Mouse (Mus musculus) MEL-GATA-1-ER (cell line): ENCODE results near the gene Scamp4.
A peak's percentile ranks its signal among the peaks of the same experiment; 100 is the strongest.

Experiments
- DNase-seq: peaks from one replicate; pipeline ENCODE4 v3.0.0-alpha.2; 2012; ENCODE audit warnings: low read depth; ENCODE audit errors: extremely low read depth

Scamp4 gene

DNA sequence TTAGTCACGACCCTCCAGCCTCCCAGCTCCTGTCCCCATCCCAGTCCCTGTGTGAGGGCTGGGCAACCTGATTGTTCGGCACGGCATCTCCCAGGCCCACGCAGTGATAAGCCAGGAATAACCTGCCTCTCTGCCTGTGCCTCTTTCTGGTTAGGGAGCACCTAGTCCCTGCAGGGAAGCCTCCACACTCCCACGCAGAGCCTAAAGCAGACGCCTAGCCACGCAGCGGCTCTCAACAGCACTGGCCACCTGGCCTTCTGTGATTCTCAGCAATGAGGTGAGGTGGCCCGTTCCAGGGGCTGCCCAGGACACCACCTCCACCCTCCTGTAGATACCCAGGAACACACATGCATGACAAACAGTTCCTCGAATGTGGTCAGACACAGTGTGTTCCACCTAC is 47.7 kb downstream of the Scamp4 start:
- no peak for DNase-seq

DNA sequence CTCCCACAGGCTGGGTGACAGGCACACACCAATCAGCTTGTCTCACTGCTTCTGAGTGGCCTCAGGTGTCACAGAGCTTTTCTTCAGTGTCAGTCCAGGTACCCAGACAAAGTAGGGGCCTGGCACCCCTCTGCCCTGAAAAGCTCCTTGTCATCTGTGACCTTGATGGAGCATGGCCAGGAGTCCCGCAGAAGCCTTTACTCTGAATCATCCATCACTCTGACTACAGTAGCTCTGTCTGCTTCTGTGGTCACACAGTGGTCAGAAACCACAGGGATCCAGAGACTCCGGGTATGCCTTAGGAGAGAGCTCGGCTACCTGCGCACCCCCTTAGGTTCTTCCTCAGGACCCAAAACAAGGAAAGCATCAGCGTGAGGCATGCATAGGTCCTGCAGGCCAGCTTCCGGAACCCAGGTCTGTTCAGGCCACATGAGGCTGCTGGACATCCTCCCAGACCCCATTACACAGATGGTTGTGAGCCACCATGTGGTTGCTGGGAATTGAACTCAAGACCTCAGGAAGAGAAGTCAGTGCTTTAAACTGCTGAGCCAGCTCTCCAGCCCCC is 50.6 kb downstream of the Scamp4 start:
- DNase-seq: no peak

DNA sequence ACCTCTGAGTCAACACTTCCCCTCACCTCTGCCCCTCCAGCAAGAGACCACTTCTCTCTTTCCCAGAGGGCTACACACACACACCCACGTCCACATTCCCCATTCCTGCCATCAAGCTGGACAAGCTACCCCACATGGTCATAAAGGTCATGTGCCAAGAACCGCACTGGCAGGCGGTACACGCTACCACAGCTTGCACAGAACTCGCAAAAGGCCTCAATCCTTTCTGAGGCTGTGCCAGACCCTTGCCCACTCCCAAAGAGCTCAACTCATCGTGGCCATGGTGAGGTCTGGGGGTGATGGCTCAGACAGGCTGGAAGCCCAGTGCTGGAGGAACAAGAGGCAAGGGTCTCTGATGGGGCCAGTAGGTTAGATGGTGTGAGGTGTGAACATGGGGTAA is 52.2 kb downstream of the Scamp4 start:
- no peak for DNase-seq

DNA sequence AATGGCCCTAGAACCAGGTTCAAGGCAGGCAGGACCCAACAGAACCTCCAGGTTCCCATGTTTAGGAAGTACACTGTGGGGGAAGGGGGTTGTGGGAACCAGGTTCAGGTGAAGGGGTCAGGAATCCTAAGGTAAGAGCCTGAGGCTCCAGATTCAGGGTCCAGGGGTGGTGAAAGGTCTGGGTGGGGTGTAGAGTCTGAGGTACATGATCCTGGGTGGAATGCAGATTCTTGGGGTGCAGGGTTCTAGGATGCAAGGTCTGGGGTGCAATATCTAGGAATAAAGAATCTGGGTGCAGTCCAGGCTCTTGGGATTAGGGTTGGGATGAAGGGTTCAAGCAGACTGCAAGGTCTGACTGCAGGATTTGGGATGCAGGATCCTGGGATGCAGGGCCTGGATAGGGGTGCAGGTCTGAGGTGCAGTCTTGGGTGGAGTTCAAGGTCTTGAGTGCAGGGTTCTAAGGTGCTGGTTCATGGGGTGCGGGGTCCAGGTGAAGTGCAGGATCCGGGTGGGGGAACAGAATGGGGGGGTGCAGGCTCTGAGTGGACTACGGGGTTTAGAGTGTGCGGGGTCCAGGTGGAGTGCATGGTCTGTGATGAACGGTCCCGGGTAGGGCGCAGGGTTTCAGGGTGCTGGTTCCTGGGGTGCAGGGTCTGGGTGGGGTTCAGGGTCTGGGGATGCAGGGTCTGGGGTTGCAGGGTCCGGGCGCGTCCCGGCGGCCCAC is 52.9 kb downstream of the Scamp4 start:
- DNase-seq: no peak

DNA sequence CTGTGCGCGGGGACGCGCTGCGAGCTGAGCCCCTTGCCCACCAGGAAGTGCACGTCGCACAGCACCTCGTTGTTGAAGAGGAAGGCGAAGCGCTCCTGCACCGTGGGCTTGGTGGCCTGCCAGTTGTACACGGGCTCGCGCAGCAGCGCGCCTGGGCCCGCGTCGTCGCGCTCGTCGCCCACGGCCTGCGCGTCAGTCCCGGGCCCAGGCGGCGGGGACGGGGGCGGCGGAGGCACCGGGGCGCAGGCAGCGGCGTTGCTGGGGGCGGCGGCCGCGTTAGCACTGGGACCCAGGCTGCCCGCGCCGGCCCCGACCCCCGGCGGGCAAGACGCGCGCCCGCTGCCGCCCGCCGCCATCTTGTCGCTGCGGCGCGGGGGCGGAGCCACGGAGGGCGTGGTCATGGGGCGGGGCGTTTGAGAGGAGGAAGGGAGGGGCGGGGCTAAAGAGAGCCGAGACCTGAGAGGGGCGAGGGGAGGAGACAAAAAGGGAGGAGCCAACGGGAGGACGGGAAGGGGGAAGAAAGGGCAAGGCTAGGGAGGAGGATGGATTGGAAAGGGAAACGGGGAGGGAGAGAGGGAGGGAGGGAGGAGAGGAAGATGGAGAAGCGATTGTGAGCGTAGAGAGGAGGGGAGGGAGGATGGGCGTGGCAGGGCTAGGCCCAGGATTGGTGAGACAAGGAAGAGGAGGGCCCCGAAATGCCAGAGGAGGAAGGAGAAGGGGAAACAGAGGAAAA is 53.6 kb downstream of the Scamp4 start:
- DNase-seq: peak; percentile 94

DNA sequence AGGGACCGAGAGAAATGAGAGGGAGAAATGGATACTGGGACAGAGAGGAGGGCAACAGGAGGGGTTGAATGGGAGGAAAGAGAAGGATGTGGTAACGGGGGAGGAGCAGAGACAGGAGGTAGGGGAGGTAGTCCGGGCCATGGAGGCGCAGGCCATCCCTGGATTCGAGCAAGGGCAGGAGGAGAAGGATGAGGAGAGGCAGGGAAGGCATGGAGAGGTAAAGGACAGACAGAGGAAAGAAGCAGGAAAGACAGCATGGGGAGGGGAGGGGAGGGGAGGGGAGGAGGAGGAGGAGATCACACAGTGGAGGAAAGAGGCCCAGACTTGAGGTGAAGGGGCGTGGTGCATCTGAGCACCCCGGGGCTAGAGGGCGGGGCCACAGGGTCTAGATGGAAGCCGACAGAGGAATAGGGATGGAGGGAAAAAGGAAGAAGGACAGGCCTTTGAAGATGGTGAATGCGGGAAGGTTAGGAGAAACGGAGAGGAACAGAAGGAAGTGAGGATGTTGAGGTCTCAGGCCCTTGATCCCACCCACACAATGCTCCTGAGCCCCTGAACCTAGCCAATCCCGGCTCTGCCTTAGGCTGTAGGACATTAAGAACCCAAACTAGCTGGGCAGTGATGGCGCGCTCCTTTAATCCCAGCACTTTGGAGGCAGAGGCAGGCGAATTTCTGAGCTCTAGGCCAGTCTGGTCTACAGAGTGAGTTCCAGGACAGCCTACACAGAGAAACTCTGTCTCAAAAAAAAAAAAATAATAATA is 54.4 kb downstream of the Scamp4 start, which contains the start of gene Btbd2:
Btbd2 (minus strand) TSS at position 209 of the 761 bp plus-strand sequence.
- no peak for DNase-seq

DNA sequence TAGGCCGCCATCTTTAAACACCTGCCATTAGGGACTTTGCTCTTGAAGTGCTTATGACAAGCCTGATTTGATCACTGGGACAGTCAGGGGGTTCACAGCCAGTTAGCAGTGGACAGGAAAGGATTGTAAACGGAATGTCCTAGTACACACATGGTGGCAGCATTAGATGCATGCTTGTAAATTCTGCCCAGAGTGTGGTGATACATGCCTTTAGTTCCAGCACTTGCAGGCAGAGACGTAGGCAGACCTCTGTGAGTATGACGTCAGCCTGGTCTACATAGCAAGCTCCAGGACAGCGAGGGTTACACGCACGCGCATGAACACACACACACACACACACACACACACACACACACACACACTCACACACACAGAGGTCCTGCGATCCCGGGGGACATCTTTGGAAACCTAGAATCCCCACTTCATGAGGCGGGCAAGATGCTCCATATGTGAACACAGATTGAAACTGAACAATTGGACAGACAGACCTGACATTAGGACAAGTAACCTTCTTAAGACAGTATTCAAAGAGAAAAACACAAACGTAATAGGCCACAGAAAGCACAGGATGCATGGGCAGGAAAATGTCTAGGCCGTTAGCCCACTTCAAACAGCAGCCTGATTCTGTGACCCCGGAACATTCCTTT is 55.6 kb downstream of the Scamp4 start:
- DNase-seq: peak; percentile 38

DNA sequence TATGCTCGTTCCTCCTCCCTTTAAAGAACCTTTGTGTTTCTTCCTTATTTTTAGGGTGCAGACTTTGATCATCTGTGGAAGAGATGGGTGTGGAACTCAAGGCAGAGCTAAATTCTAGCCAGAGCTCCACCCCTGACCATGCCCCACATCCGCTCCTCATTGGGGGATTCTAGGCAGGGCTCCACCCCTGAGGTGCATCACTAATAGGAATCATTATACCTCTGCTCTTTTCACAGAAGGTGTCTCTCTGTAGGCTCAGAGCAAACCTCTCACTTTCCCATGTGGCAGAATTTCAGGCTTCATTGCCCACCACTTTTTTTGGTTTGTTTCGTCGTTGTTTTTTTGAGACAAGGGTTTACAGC is 56.1 kb downstream of the Scamp4 start:
- DNase-seq: peak; percentile 83

DNA sequence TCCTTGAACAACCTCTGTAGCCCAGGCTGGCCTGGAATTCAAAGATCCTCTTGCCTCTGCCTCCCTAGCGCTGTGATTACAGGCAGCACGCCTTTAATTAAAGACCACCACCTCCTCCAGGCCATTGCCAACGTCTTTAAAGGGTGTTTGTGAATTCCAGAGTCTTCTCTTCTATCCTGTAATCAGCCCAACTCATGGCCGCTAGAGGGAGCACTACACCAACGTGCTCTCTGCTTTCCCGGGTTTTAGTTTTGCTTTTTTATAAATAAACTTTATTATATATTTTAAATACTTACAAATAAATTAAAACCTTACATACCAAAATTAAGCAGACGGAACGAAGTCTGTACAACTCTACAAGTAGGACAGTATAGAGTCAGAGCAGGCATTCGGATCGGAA is 56.5 kb downstream of the Scamp4 start:
- DNase-seq: peak; percentile 51

DNA sequence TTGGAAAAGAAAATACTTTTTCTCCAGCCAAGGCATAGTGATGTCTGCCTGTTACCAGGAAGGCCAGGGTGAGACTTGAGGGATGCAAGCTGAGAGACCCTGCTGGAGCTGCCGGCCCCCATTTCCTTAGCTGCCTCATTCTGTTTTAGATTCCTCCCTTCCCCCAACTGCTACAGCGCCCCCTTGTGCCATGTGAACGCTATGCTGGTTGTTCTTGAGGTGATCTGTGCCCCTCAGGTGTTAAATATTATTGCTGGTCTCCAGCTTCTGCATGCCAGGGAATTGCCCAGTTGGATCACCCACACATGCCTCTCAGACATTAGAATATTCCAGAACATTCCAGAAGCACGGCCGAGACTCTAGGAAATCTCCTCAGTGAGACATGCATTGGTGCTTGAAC is 58.5 kb downstream of the Scamp4 start:
- DNase-seq: peak; percentile 33

DNA sequence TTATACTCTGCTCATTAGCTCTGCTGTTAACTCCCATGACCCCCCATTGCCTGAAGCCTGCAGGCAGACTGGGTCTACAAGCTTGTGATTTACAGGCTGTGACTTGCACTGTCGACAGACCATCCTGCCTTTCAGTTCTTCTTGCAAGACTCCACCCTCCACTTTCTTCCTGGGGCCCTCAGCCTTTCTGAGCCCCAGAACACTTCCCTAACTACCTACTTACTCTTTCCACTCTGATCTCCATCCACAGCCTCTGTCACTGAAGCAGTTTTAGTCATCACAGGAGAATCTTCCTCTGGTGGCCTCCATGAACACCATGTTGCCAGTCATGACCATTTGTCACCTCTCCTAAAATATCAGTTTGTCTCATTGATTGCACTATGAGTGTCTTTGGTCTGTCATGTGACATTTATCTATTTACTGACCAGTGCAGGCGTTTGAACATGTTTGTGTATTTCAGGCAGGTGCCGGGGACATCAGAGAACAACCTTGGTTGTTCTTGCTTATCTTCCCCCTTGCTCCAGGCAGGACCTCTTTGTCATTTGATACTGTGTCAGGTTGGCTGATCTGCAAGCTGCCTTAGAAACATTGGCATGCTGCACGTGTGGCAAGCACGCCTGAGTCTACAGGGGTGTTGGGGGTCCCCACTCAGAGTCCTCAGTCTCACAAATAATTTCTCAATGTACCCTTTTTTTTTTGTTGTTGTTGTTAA is 61.0 kb downstream of the Scamp4 start:
- DNase-seq: no peak

DNA sequence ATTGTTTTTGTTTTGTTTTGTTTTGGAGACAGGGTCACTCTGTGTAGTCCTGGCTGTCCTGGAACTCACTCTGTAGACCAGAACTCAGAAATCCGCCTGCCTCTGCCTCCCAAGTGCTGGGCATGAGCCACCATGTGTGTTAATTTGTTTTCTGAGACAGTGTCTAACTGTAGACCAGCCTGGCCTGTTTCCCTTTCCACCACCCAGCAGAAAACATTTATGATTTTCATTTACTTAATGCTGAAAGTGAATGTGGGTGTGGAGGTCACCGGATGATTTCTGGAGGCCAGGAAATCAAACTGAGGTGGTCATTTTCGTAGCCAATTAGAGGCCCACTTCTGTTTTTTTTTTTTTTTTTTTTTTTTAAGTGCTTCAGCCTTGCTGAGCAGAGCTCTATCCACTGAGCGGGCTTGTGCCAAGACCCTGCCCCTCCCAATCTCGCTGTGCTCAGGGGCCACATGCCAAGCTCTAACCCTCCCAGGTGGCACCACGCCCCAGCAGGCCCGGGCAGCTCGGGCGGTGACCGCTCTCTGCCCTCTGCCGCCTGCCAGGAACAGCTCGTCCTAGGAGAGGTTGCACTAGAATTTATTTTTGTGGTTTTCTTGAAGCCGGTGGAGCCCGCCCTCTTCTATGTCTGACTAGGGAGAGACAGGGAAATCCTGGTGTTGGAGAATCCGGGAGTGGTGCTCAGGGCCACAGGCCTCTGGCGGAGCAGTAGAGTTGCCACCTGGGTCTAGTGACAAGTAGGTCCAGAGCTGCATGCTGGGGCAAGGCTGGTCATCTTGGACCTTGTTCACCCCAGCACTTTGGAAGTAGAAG is 61.7 kb downstream of the Scamp4 start:
- DNase-seq: no peak

DNA sequence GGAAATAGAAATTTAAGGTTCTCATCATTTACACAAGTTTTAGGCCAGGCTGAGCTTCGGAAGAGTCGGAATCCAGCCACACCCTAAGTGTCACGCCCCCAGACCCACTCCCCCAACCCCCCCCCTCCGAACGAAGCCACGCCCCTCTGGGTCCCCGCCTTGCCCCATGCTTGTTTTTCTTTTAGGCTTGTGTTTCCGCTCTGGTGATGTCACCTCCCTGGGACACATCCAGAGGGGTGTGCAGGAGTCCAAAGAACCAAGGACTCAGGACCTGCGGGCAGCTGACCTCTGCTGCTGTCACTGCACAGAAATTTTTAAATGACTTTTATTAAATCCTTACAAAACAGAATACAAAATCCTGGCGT is 62.3 kb downstream of the Scamp4 start:
- DNase-seq: no peak
